Mouse (Mus musculus) spleen, embryonic (tissue): ENCODE results near the gene Prkcd.

ENCODE experiments used
- CTCF ChIA-PET: fragments of 350-600 bp; sonication (Branson Sonifier 250); formaldehyde crosslinking; loops from one replicate; lab custom pipeline; 2022; lab: Charles Lee

Prkcd gene

GRCm38 (mm10) chr14:30610304-30610703 lies 15.7 kb downstream of the Prkcd start:
- CTCF ChIA-PET = interaction anchor here (1.5 kb wide), 1 partner anchor 43 kb away, joined by 5 read pairs; the partner anchor contains the start of gene Rft1

GRCm38 (mm10) chr14:30609499-30609898 lies 16.5 kb downstream of the Prkcd start:
- CTCF ChIA-PET = no interaction called here

- CTCF ChIA-PET = no interaction called here
Observed at GRCm38 (mm10) chr14:30608176-30608575, 17.8 kb downstream of the Prkcd start.

GRCm38 (mm10) chr14:30607696-30608095 lies 18.3 kb downstream of the Prkcd start:
- CTCF ChIA-PET = no interaction called here

- CTCF ChIA-PET = no interaction called here
Observed at GRCm38 (mm10) chr14:30606817-30607216, 19.2 kb downstream of the Prkcd start.

DNA sequence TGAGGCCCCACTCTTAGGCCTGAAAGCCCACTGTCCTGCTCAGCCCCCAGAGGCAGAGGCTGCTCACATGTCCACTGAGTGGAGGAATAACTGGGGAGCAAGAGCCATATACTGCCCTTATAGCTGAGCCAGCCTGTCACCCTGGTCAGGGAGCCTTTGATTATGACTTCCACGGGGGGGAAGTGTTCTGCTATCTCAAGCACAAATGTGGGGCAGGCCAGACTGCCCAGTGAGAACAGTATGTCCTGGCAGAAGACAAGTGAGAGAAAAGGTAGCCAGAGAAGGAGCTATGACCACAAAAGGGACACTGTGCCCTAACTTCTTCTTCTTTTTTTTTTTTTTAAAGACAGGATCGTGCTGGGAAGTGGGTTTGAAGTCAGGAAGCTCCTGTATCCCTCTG lies 28.9 kb downstream of the Prkcd start:
- CTCF ChIA-PET = interaction anchor here (0.9 kb wide), 1 partner anchor 74 kb away, joined by 8 read pairs; no protein-coding TSS in a partner anchor

GRCm38 (mm10) chr14:30596407-30596806 lies 29.6 kb downstream of the Prkcd start:
- CTCF ChIA-PET = interaction anchor here (0.6 to 1.1 kb wide), 3 partner anchors 16 to 22 kb away, joined by 3 to 6 read pairs (median 4); no protein-coding TSS in a partner anchor

DNA sequence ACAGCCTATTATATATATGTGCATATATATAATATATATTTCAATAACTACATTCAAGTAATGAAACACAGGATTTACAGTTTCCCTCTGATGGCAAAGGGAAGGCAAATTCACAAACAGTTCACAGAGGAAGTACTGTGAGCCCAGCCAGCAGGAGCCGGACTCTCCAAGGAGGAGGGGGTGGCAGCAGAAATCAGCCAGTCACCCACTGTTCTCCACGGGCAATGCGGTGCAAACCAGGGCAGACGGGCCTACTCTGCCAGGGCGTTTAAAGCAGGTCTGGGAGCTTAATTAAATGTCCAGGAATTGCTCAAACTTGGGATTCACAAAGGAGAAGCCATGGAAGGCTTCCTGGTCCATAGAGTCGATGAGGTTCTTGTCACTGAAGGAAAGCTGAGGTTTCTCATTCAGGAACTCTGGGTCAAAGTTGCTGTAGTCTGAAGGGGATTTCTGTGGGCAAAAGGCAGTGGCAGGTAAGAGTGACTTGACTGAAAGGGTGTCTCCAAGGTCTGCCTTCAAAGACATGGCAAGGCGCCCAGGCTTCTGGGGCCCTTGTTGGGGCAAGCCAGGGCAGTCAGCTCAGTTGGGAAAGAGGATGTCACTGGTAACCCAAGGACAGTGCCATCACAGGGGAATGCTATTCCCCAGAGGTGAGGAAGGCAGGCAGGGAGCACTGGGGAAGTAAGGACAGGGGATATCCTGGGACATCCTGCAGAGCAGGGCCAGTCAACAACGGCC lies 30.3 kb downstream of the Prkcd start:
- CTCF ChIA-PET = interaction anchor here (0.6 to 1.1 kb wide), 3 partner anchors 16 to 21 kb away, joined by 3 to 6 read pairs (median 4); no protein-coding TSS in a partner anchor

GRCm38 (mm10) chr14:30594092-30594695 lies 31.8 kb downstream of the Prkcd start:
- CTCF ChIA-PET = interaction anchor here (0.5 kb wide), 1 partner anchor 463 kb away, joined by 5 read pairs; no protein-coding TSS in a partner anchor

- CTCF ChIA-PET = interaction anchor here (0.6 to 2.2 kb wide), 2 partner anchors 14 to 78 kb away, joined by 3 to 9 read pairs; no protein-coding TSS in a partner anchor
Observed at GRCm38 (mm10) chr14:30593279-30594091, 32.5 kb downstream of the Prkcd start.

DNA sequence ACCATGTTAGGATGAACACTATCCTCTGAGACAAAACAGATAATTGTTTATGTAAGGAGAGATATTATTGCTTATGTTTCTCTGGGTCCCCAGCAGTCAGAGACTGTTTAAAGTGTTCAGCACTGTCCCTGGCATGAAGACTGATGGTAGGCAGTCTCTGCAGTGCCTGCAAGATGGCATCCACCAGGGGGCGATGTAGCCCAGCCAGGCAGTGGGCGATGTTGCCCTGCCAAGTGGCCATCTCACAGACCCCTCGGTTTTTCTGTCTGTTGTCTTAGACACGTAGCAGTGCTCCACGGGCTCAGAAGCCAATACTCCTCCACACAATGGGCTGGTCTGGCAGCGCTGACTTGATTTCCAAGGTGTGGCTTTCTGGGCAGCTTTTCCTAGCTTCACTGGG lies 34.6 kb downstream of the Prkcd start:
- CTCF ChIA-PET = interaction anchor here (0.5 to 2.2 kb wide), 5 partner anchors 37 to 130 kb away, joined by 3 to 9 read pairs (median 3); no protein-coding TSS in a partner anchor

DNA sequence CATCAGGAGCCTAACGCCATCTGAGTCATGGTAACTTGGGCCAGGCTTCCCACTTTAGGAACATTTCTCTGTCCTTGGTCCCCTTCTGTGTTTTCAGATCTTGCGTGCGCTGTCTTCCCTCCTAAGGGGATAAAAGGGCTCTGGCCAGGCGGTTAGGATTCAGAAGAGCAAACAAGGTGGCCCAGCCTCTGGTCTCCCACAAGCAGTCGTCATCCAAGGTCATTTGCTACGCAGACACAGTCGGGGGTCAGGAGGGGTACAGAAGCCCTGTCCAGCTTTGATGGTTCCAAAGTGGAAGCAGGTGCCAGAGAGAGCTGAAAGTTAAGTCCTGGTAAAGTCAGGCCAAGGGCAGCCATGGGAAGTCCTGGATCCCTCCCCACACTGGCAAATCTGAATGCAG lies 35.1 kb downstream of the Prkcd start:
- CTCF ChIA-PET = interaction anchor here (0.5 to 2.2 kb wide), 4 partner anchors 37 to 130 kb away, joined by 3 to 9 read pairs (median 4); no protein-coding TSS in a partner anchor

DNA sequence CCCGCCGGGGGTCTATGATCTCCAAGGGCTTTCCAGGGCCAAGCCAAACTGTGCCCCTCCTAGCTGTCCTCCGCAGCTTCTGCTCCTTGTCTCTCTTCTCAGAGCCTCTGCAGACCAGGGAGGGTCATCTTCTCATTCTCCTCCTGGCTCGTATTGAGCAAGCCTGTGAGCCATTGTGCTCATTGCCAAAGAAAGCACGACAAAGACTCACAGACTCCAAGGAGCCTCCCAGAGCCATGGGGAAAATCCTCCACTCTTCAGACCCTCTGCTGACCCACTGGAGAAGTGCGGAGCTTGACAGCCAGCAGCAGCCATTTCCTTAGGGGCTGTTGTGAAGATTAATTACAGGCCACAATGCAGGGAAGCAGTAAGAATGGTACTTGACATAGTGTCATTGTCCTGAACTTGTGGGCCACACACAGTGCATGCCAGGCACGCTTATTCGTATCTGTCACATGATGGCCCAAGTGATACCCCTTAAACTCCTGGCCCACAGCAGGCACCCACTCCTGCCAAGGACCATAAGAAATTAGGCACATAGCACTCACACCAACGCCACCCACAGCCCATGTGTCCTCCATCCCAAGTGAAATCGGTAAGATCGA lies 35.9 kb downstream of the Prkcd start:
- CTCF ChIA-PET = no interaction called here

DNA sequence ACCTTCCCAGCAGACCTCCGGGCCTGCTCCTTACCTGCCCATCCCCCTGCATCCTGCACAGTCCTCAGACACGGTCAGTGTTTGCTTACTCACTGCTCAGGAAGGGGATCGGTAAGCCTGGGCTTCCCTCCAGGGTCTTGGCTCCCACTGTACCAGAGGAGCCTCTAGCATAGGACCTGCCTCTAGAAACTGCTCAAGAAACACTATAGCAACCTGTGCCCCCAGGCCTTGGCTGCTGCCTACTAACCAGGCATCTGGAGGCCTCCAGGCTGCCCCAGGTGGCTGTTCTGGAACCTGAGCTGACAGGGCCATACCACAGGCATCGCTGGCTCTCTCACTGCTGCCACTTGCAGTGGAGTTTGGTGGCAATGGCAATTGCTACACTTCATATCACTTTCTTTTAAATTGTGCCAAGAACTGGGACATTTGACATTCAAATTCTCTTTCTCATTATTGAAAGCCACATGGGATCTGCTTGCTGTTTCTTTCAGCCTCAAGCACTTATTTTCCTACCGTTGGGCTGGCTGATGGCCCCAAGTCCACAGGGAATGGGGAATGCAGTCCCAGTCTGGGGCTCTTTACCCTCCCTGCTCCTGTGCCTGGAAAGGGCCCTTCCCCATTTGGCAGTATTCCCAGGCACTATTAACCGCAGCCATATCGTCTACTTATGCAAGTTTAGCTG lies 39.1 kb downstream of the Prkcd start:
- CTCF ChIA-PET = interaction anchor here (0.7 kb wide), 1 partner anchor 52 kb away, joined by 3 read pairs; no protein-coding TSS in a partner anchor

DNA sequence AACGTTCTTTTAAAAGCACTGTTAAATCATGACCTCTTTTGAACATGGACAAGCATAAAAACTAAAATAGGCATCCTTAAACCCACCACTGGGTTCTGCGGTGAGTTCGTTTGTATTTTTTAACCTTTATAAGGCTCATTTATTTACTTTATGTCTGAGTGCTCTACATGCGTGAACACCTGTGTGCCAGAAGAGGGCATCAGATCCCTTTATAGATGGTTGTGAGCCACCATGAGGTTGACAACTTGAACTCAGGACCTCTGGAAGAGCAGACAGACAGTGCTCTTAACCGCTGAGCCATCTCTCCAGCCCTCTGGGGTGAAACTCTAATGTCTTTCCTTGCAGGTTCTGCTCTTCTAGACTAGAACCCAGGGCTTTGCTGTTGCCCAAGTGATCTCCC lies 40.7 kb downstream of the Prkcd start:
- CTCF ChIA-PET = no interaction called here

GRCm38 (mm10) chr14:30584497-30585251 lies 41.3 kb downstream of the Prkcd start:
- CTCF ChIA-PET = interaction anchor here (0.9 kb wide), 1 partner anchor 87 kb away, joined by 6 read pairs; no protein-coding TSS in a partner anchor

DNA sequence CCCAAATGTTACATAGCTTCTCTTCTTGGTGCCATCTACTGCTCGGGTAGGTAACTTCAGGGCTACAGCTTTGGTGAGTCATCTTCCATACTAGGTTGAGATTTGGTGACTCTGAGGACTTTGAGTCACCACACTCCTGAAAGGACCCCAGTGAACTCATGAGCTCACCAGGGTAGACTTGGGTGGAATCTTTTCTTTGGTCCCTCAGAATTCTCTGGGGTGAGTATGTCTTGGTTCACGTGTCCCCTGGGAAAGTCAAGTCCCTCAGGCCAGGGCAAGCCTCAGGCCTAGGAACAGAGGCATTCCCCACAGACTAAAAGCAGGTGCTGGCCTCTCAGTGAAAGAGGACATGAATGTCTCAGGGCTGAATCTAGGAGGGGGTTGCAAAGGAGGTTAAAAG lies 41.9 kb downstream of the Prkcd start:
- CTCF ChIA-PET = interaction anchor here (0.9 kb wide), 1 partner anchor 88 kb away, joined by 6 read pairs; no protein-coding TSS in a partner anchor

GRCm38 (mm10) chr14:30581238-30581637 lies 44.8 kb downstream of the Prkcd start:
- CTCF ChIA-PET = interaction anchor here (0.7 kb wide), 1 partner anchor 109 kb away, joined by 3 read pairs; no protein-coding TSS in a partner anchor

- CTCF ChIA-PET = interaction anchor here (0.6 to 1.0 kb wide), 2 partner anchors 13 to 116 kb away, joined by 3 to 9 read pairs; no protein-coding TSS in a partner anchor
Observed at GRCm38 (mm10) chr14:30579882-30580281, 46.1 kb downstream of the Prkcd start.
